Comparison of ENCODE assay signal across 8 mouse cellular contexts in genomic region chr10:79881981-79882380, GRCm38 (mm10). TPM values are rescaled to one million over a fixed set of nuclear protein-coding genes. Genes with fewer than 3 reads are reported as not detected.
DNase-seq lines count a peak whose midpoint lies in the region; ATAC-seq lines count a peak whose summit lies in the region.

No protein-coding gene starts in this region.

- DNase-seq in heart, postnatal 25 days (ENCODE audit: low spot score) = no peak
- DNase-seq in embryonic facial prominence, embryonic 10.5 days (ENCODE audit: low spot score) = peak; percentile 39
- peak; percentile 53 for DNase-seq in induced T-regulatory cell, adult 2 months (ENCODE audit: low read depth)
- DNase-seq in midbrain, embryonic 10.5 days (ENCODE audit: low spot score) = no peak
- no peak for DNase-seq in frontal cortex, postnatal 10 days (ENCODE audit: low spot score in 2 of 2)
- no peak for DNase-seq in layer of hippocampus, postnatal 36 days
- no peak for DNase-seq in left cerebral cortex, adult 18-20 months (ENCODE audit: low spot score in 2 of 2)

- H3K9ac ChIP-seq in heart, embryonic 12.5 days = peak overlapping the region; percentile 58

- intact Hi-C loops in heart, postnatal 25 days (cut with DNase I) = loop anchor here (2.0 kb wide), 1 partner anchor 47 kb away; no protein-coding TSS in a partner anchor

- H3K4me1 ChIP-seq in heart, embryonic 12.5 days (replicated peaks) = peaks cover 26% of the 10 kb centered on the region
- H3K4me1 ChIP-seq in embryonic facial prominence, embryonic 10.5 days = peaks cover 51% of the 10 kb centered on the region
- H3K4me1 ChIP-seq in midbrain, embryonic 10.5 days = peaks cover 42% of the 10 kb centered on the region

- H3K27ac ChIP-seq in heart, embryonic 12.5 days (ENCODE audit: poor library complexity, severe bottlenecking) = no peak overlapping the region
- H3K27ac ChIP-seq in embryonic facial prominence, embryonic 10.5 days (replicated peaks) = no peak overlapping the region
- no peak overlapping the region; the same call in 1 of the 2 replicates for H3K27ac ChIP-seq in midbrain, embryonic 10.5 days (replicated peaks)

- peak overlapping the region; percentile 65 for H3K4me2 ChIP-seq in heart, embryonic 12.5 days

- no peaks in the 10 kb centered on the region for H3K9me3 ChIP-seq in heart, embryonic 12.5 days (replicated peaks)
- H3K9me3 ChIP-seq in embryonic facial prominence, embryonic 10.5 days = no peaks in the 10 kb centered on the region
- no peaks in the 10 kb centered on the region for H3K9me3 ChIP-seq in midbrain, embryonic 10.5 days (replicated peaks)

- H3K4me3 ChIP-seq in heart, embryonic 12.5 days = peak overlapping the region; percentile 20
- peak overlapping the region; percentile 47 for H3K4me3 ChIP-seq in embryonic facial prominence, embryonic 10.5 days
- peak overlapping the region; percentile 32 for H3K4me3 ChIP-seq in midbrain, embryonic 10.5 days

- no peak for ATAC-seq in heart, embryonic 12.5 days (ENCODE audit: insufficient number of reproducible peaks, low FRiP score)

- H3K36me3 ChIP-seq in heart, embryonic 12.5 days = no peaks in the 10 kb centered on the region
- no peaks in the 10 kb centered on the region for H3K36me3 ChIP-seq in embryonic facial prominence, embryonic 10.5 days (replicated peaks)
- no peaks in the 10 kb centered on the region for H3K36me3 ChIP-seq in midbrain, embryonic 10.5 days

- WGBS in heart, embryonic 12.5 days = 10% methylated on average over 22 of the region's 22 CpGs
- WGBS in embryonic facial prominence, embryonic 10.5 days = 5% methylated on average over 22 of the region's 22 CpGs
- 9% methylated on average over 22 of the region's 22 CpGs for WGBS in midbrain, embryonic 10.5 days

- H3K27me3 ChIP-seq in heart, embryonic 12.5 days (replicated peaks) = peaks cover 18% of the 10 kb centered on the region
- peaks cover 57% of the 10 kb centered on the region for H3K27me3 ChIP-seq in embryonic facial prominence, embryonic 10.5 days (replicated peaks; ENCODE audit: low read depth, poor library complexity, severe bottlenecking)
- H3K27me3 ChIP-seq in midbrain, embryonic 10.5 days (ENCODE audit: low read depth, poor library complexity, severe bottlenecking) = peaks cover 64% of the 10 kb centered on the region

RNA-seq across cellular contexts. Expression of gene Elane, which starts 4.1 kb away (rescaled TPM):
- polyA plus RNA-seq in heart, embryonic 12.5 days (2016; fragmentation: Nextera tagmentation; extraction: Ambion mirVana) = 0.47 TPM in 1 of 2 replicates, not detected in the other
- total RNA-seq in heart, postnatal 25 days (2021) = not detected
- 0.20 TPM in 1 of 2 replicates, not detected in the other for polyA plus RNA-seq in embryonic facial prominence, embryonic 10.5 days (2016; fragmentation: Nextera tagmentation; extraction: Ambion mirVana)
- polyA plus RNA-seq in midbrain, embryonic 10.5 days (2016; fragmentation: Nextera tagmentation; extraction: Ambion mirVana) = 0.16 and 0.46 TPM in 2 replicates
- total RNA-seq in layer of hippocampus, postnatal 36 days (2021) = not detected
- total RNA-seq in left cerebral cortex, adult 18-20 months (2021) = not detected

RNA-seq across cellular contexts. Expression of gene Plppr3, which starts 7.5 kb away (rescaled TPM):
- 14.2 and 15.5 TPM in 2 replicates for polyA plus RNA-seq in heart, embryonic 12.5 days (2016; fragmentation: Nextera tagmentation; extraction: Ambion mirVana)
- not detected for total RNA-seq in heart, postnatal 25 days (2021)
- 123 and 139 TPM in 2 replicates for polyA plus RNA-seq in embryonic facial prominence, embryonic 10.5 days (2016; fragmentation: Nextera tagmentation; extraction: Ambion mirVana)
- 110 and 169 TPM in 2 replicates for polyA plus RNA-seq in midbrain, embryonic 10.5 days (2016; fragmentation: Nextera tagmentation; extraction: Ambion mirVana)
- total RNA-seq in layer of hippocampus, postnatal 36 days (2021) = 10 to 100 TPM; 28.4 to 28.7 TPM
- 10 to 100 TPM; 55.6 to 58.0 TPM for total RNA-seq in left cerebral cortex, adult 18-20 months (2021)

RNA-seq across cellular contexts. Expression of gene Prtn3, which starts 7.7 kb away (rescaled TPM):
- 1.8 and 2.0 TPM in 2 replicates for polyA plus RNA-seq in heart, embryonic 12.5 days (2016; fragmentation: Nextera tagmentation; extraction: Ambion mirVana)
- under 1 TPM in 1 of 2 experiments, not detected in 1; 0.44 TPM for total RNA-seq in heart, postnatal 25 days (2021)
- polyA plus RNA-seq in embryonic facial prominence, embryonic 10.5 days (2016; fragmentation: Nextera tagmentation; extraction: Ambion mirVana) = 9.3 and 12.3 TPM in 2 replicates
- polyA plus RNA-seq in midbrain, embryonic 10.5 days (2016; fragmentation: Nextera tagmentation; extraction: Ambion mirVana) = 8.0 and 13.5 TPM in 2 replicates
- 1 to 10 TPM in 1 of 2 experiments, not detected in 1; 1.0 TPM for total RNA-seq in layer of hippocampus, postnatal 36 days (2021)
- 1 to 10 TPM; 2.2 to 2.3 TPM for total RNA-seq in left cerebral cortex, adult 18-20 months (2021)

RNA-seq across cellular contexts. Expression of gene Cfd, which starts 8.7 kb away (rescaled TPM):
- not detected in 2 replicates for polyA plus RNA-seq in heart, embryonic 12.5 days (2016; fragmentation: Nextera tagmentation; extraction: Ambion mirVana)
- 10 to 100 TPM; 11.1 to 61.8 TPM for total RNA-seq in heart, postnatal 25 days (2021)
- polyA plus RNA-seq in embryonic facial prominence, embryonic 10.5 days (2016; fragmentation: Nextera tagmentation; extraction: Ambion mirVana) = not detected in 2 replicates
- polyA plus RNA-seq in midbrain, embryonic 10.5 days (2016; fragmentation: Nextera tagmentation; extraction: Ambion mirVana) = not detected in 2 replicates
- total RNA-seq in layer of hippocampus, postnatal 36 days (2021) = not detected
- not detected for total RNA-seq in left cerebral cortex, adult 18-20 months (2021)

RNA-seq across cellular contexts. Expression of gene Med16, which starts 26.7 kb away (rescaled TPM):
- 48.3 and 50.1 TPM in 2 replicates for polyA plus RNA-seq in heart, embryonic 12.5 days (2016; fragmentation: Nextera tagmentation; extraction: Ambion mirVana)
- 10 to 100 TPM; 49.2 to 50.7 TPM for total RNA-seq in heart, postnatal 25 days (2021)
- polyA plus RNA-seq in embryonic facial prominence, embryonic 10.5 days (2016; fragmentation: Nextera tagmentation; extraction: Ambion mirVana) = 63.6 and 68.1 TPM in 2 replicates
- 69.8 and 70.8 TPM in 2 replicates for polyA plus RNA-seq in midbrain, embryonic 10.5 days (2016; fragmentation: Nextera tagmentation; extraction: Ambion mirVana)
- total RNA-seq in layer of hippocampus, postnatal 36 days (2021) = 10 to 100 TPM; 53.0 to 54.1 TPM
- total RNA-seq in left cerebral cortex, adult 18-20 months (2021) = 10 to 100 TPM; 48.6 to 63.7 TPM

Comparison
In these comparisons a context has a peak if more than half of its experiments do, and no peak if none do; other contexts are left out.
1. DNase-seq: peak in embryonic facial prominence, embryonic 10.5 days (single experiment) and induced T-regulatory cell, adult 2 months (single experiment); none in heart, postnatal 25 days (single experiment), midbrain, embryonic 10.5 days (single experiment), frontal cortex, postnatal 10 days (0 of 2), layer of hippocampus, postnatal 36 days (0 of 2) and left cerebral cortex, adult 18-20 months (0 of 2).
2. RNA of gene Plppr3, which starts 7.5 kb away (total RNA-seq): 55.6 to 58.0 TPM in left cerebral cortex, adult 18-20 months and 28.4 to 28.7 TPM in layer of hippocampus, postnatal 36 days; not detected in heart, postnatal 25 days; every median in the first group is over 10 times any median in the second.
3. Peak in every context shown above with its lines, with median percentiles within 50 percentile points of each other: H3K4me3 ChIP-seq.